Mouse (Mus musculus) ES-E14 (cell line): Measurements from ENCODE around the gene Calml3.

ENCODE experiments used
- HCFC1 ChIP-seq: IDR thresholded peaks from 2 replicates; pipeline ENCODE4 v1.6.1; 2012; ENCODE audit warnings: low read length, inconsistent platforms, borderline replicate concordance; ENCODE audit not compliant: insufficient read depth
- MAFK ChIP-seq: IDR thresholded peaks from 2 replicates; pipeline ENCODE4 v1.6.1; 2014; ENCODE audit warnings: mild to moderate bottlenecking, low read depth, low read length, inconsistent platforms; ENCODE audit not compliant: insufficient read depth
- ZC3H11A ChIP-seq: IDR thresholded peaks from 2 replicates; pipeline ENCODE4 v1.6.1; 2012; ENCODE audit warnings: low read depth, mild to moderate bottlenecking, inconsistent platforms, low read length, borderline replicate concordance
- ZNF384 ChIP-seq: IDR thresholded peaks from 2 replicates; pipeline ENCODE4 v1.6.1; 2012; ENCODE audit warnings: low read depth, low read length, inconsistent platforms

- TF ChIP-seq ZC3H11A (no peak), MAFK (no peak), HCFC1 (no peak), ZNF384 (no peak)
Measured at GRCm38 (mm10) chr13:3765781-3766180, 38.3 kb downstream of the Calml3 start.
